Mouse (Mus musculus) MEL (cell line): Measurements from ENCODE around the gene Foxc2. TPM values are rescaled to one million over a fixed set of nuclear protein-coding genes. Genes with fewer than 3 reads are reported as not detected.

Source experiments
- DNase-seq: peaks from one replicate; pipeline ENCODE4 v3.0.0; 2011; ENCODE audit warnings: low read depth, low spot score
- H3K27ac ChIP-seq: 2 replicates; pipeline ENCODE4 v1.5.1; 2012; ENCODE audit warnings: low read depth, mild to moderate bottlenecking, control low read depth, low read length, moderate library complexity; ENCODE audit not compliant: control insufficient read depth
- H3K27me3 ChIP-seq, 2 experiments: fragments of 150-350 bp in 1 of 2; sonication (generic) in 1 of 2; 2 replicates each; pipeline ENCODE4 v1.6.1; 2012; ENCODE audit warnings: low read length in 2 of 2, mild to moderate bottlenecking in 2 of 2, improper control_type of control experiment in 1 of 2, moderate library complexity in 1 of 2; ENCODE audit not compliant: insufficient read depth in 2 of 2, control insufficient read depth in 1 of 2
- H3K36me3 ChIP-seq, 2 experiments: 2 replicates each; pipeline ENCODE4 v1.6.1; 2012 to 2014; ENCODE audit warnings: low read length in 2 of 2, improper control_type of control experiment in 1 of 2, inconsistent platforms in 1 of 2, mild to moderate bottlenecking in 1 of 2; ENCODE audit not compliant: insufficient read depth in 2 of 2, control insufficient read depth in 1 of 2
- H3K4me1 ChIP-seq, 2 experiments: fragments of 150-350 bp in 1 of 2; sonication (generic) in 1 of 2; 2 replicates each; pipeline ENCODE4 v1.6.1; 2012; ENCODE audit warnings: low read length in 2 of 2, improper control_type of control experiment in 1 of 2, mild to moderate bottlenecking in 1 of 2; ENCODE audit not compliant: insufficient read depth in 2 of 2, control insufficient read depth in 1 of 2
- H3K4me3 ChIP-seq, 2 experiments: fragments of 150-350 bp in 1 of 2; sonication (generic) in 1 of 2; 2 replicates each; pipeline ENCODE4 v1.5.1; 2012; ENCODE audit warnings: low read depth in 2 of 2, low read length in 2 of 2, mild to moderate bottlenecking in 2 of 2, moderate library complexity in 2 of 2, control low read depth in 1 of 2, improper control_type of control experiment in 1 of 2; ENCODE audit not compliant: control insufficient read depth in 1 of 2, insufficient read depth in 1 of 2
- H3K79me2 ChIP-seq: 2 replicates; pipeline ENCODE4 v1.6.1; 2012; ENCODE audit warnings: mild to moderate bottlenecking, low read length, moderate library complexity; ENCODE audit not compliant: control insufficient read depth, poor library complexity, insufficient read depth
- H3K9ac ChIP-seq: 2 replicates; pipeline ENCODE4 v1.6.1; 2012; ENCODE audit warnings: low read depth, mild to moderate bottlenecking, control low read depth, low read length, moderate library complexity; ENCODE audit not compliant: control insufficient read depth, poor library complexity, severe bottlenecking
- H3K9me3 ChIP-seq: fragments of 150-350 bp; sonication (generic); replicated peaks from 2 replicates; pipeline ENCODE4 v1.6.1; 2012; ENCODE audit warnings: mild to moderate bottlenecking, low read length, improper control_type of control experiment, moderate library complexity; ENCODE audit not compliant: insufficient read depth
- BHLHE40 ChIP-seq: IDR thresholded peaks from 2 replicates; pipeline ENCODE4 v1.6.1; 2012; ENCODE audit warnings: low read depth, mild to moderate bottlenecking, inconsistent platforms, low read length, improper control_type of control experiment, borderline replicate concordance
- CHD1 ChIP-seq: IDR thresholded peaks from 2 replicates; pipeline ENCODE4 v1.6.1; 2012; ENCODE audit warnings: low read depth, mild to moderate bottlenecking, inconsistent platforms, low read length, improper control_type of control experiment
- CTCF ChIP-seq, 3 experiments: IDR thresholded peaks in 2 of 3; conservative IDR thresholded peaks in 1 of 3; 2 replicates each; pipeline ENCODE4 v1.5.1; 2011 to 2012; ENCODE audit warnings: low read length in 3 of 3, low read depth in 2 of 3, mild to moderate bottlenecking in 2 of 3, improper control_type of control experiment in 1 of 3, inconsistent platforms in 1 of 3, mixed read lengths in 1 of 3, moderate library complexity in 1 of 3; ENCODE audit not compliant: control insufficient read depth in 1 of 3, insufficient read depth in 1 of 3, poor library complexity in 1 of 3, severe bottlenecking in 1 of 3
- E2F4 ChIP-seq: IDR thresholded peaks from 2 replicates; pipeline ENCODE4 v1.6.1; 2011; ENCODE audit warnings: low read depth, low read length, improper control_type of control experiment, borderline replicate concordance
- ELF1 ChIP-seq: IDR thresholded peaks from 2 replicates; pipeline ENCODE4 v1.6.1; 2014; ENCODE audit warnings: low read depth, mild to moderate bottlenecking, inconsistent platforms, low read length, improper control_type of control experiment, moderate library complexity
- EP300 ChIP-seq, 2 experiments: IDR thresholded peaks; 2 replicates each; pipeline ENCODE4 v1.6.1; 2011; ENCODE audit warnings: improper control_type of control experiment in 2 of 2, low read length in 2 of 2, low read depth in 1 of 2, mild to moderate bottlenecking in 1 of 2
- ETS1 ChIP-seq: IDR thresholded peaks from 2 replicates; pipeline ENCODE4 v1.6.1; 2012; ENCODE audit warnings: low read depth, mild to moderate bottlenecking, inconsistent platforms, low read length, improper control_type of control experiment, moderate library complexity
- GATA1 ChIP-seq: IDR thresholded peaks from 2 replicates; pipeline ENCODE4 v1.6.1; 2011; ENCODE audit warnings: low read depth, low read length, improper control_type of control experiment
- HCFC1 ChIP-seq: IDR thresholded peaks from 2 replicates; pipeline ENCODE4 v1.6.1; 2012; ENCODE audit warnings: low read depth, mild to moderate bottlenecking, inconsistent platforms, low read length, improper control_type of control experiment, moderate library complexity
- JUND ChIP-seq: IDR thresholded peaks from 2 replicates; pipeline ENCODE4 v1.6.1; 2011; ENCODE audit warnings: low read depth, mild to moderate bottlenecking, improper control_type of control experiment, low read length
- KAT2A ChIP-seq: conservative IDR thresholded peaks from 2 replicates; pipeline ENCODE4 v1.6.1; 2012; ENCODE audit warnings: low read depth, low read length, improper control_type of control experiment, inconsistent platforms
- MAFK ChIP-seq: IDR thresholded peaks from 2 replicates; pipeline ENCODE4 v1.6.1; 2011; ENCODE audit warnings: low read depth, mild to moderate bottlenecking, low read length, improper control_type of control experiment, borderline replicate concordance
- MAX ChIP-seq: IDR thresholded peaks from 2 replicates; pipeline ENCODE4 v1.6.1; 2011; ENCODE audit warnings: low read length, improper control_type of control experiment
- MAZ ChIP-seq: IDR thresholded peaks from 2 replicates; pipeline ENCODE4 v1.6.1; 2012; ENCODE audit warnings: low read depth, mild to moderate bottlenecking, inconsistent platforms, low read length, improper control_type of control experiment
- MEF2A ChIP-seq: IDR thresholded peaks from 2 replicates; pipeline ENCODE4 v1.6.1; 2014; ENCODE audit warnings: low read depth, mild to moderate bottlenecking, inconsistent platforms, low read length, improper control_type of control experiment; ENCODE audit not compliant: poor library complexity, insufficient replicate concordance, severe bottlenecking; ENCODE audit errors: extremely low read depth
- MXI1 ChIP-seq: IDR thresholded peaks from 2 replicates; pipeline ENCODE4 v1.6.1; 2011; ENCODE audit warnings: mild to moderate bottlenecking, low read depth, low read length, improper control_type of control experiment
- MYC ChIP-seq: IDR thresholded peaks from 2 replicates; pipeline ENCODE4 v1.6.1; 2011; ENCODE audit warnings: low read depth, mild to moderate bottlenecking, low read length, improper control_type of control experiment, moderate library complexity
- NELFE ChIP-seq: IDR thresholded peaks from 2 replicates; pipeline ENCODE4 v1.6.1; 2011; ENCODE audit warnings: low read depth, low read length, improper control_type of control experiment
- NRF1 ChIP-seq: IDR thresholded peaks from 2 replicates; pipeline ENCODE4 v1.6.1; 2014; ENCODE audit warnings: low read depth, mild to moderate bottlenecking, inconsistent platforms, low read length, improper control_type of control experiment, moderate library complexity; ENCODE audit not compliant: poor library complexity, insufficient read depth, severe bottlenecking
- POLR2A ChIP-seq, 2 experiments: IDR thresholded peaks; 2 replicates each; pipeline ENCODE4 v1.6.1; 2011 to 2012; ENCODE audit warnings: low read length in 2 of 2, mild to moderate bottlenecking in 2 of 2, control low read depth in 1 of 2, improper control_type of control experiment in 1 of 2, low read depth in 1 of 2, moderate library complexity in 1 of 2; ENCODE audit not compliant: control insufficient read depth in 1 of 2, insufficient read depth in 1 of 2, poor library complexity in 1 of 2
- POLR2AphosphoS2 ChIP-seq: IDR thresholded peaks from 2 replicates; pipeline ENCODE4 v1.6.1; 2011; ENCODE audit warnings: low read length, improper control_type of control experiment
- POLR2AphosphoS5 ChIP-seq: IDR thresholded peaks from 2 replicates; pipeline ENCODE4 v1.6.1; 2012; ENCODE audit warnings: low read depth, borderline replicate concordance, mild to moderate bottlenecking, inconsistent platforms, low read length, moderate library complexity, mixed read lengths
- RAD21 ChIP-seq: IDR thresholded peaks from 2 replicates; pipeline ENCODE4 v1.6.1; 2011; ENCODE audit warnings: mild to moderate bottlenecking, low read depth, low read length, improper control_type of control experiment
- RCOR1 ChIP-seq: IDR thresholded peaks from 2 replicates; pipeline ENCODE4 v1.6.1; 2012; ENCODE audit warnings: low read depth, mild to moderate bottlenecking, inconsistent platforms, low read length, improper control_type of control experiment
- SMC3 ChIP-seq: IDR thresholded peaks from 2 replicates; pipeline ENCODE4 v1.6.1; 2011; ENCODE audit warnings: low read depth, low read length, improper control_type of control experiment
- TAL1 ChIP-seq: IDR thresholded peaks from 2 replicates; pipeline ENCODE4 v1.6.1; 2012; ENCODE audit warnings: mild to moderate bottlenecking, inconsistent platforms, low read length, moderate library complexity, mixed read lengths
- TBP ChIP-seq: IDR thresholded peaks from 2 replicates; pipeline ENCODE4 v1.8.0; 2011; ENCODE audit warnings: low read depth, low read length, improper control_type of control experiment
- TCF12 ChIP-seq: IDR thresholded peaks from 2 replicates; pipeline ENCODE4 v1.6.1; 2014; ENCODE audit warnings: low read depth, mild to moderate bottlenecking, inconsistent platforms, low read length, improper control_type of control experiment, moderate library complexity
- UBTF ChIP-seq: IDR thresholded peaks from 2 replicates; pipeline ENCODE4 v1.6.1; 2012; ENCODE audit warnings: low read depth, mild to moderate bottlenecking, inconsistent platforms, low read length, improper control_type of control experiment, moderate library complexity, borderline replicate concordance; ENCODE audit not compliant: insufficient read depth
- USF2 ChIP-seq, 2 experiments: IDR thresholded peaks; 2 replicates each; pipeline ENCODE4 v1.6.1; 2011 to 2012; ENCODE audit warnings: improper control_type of control experiment in 2 of 2, low read length in 2 of 2, borderline replicate concordance in 1 of 2, inconsistent platforms in 1 of 2, low read depth in 1 of 2, mild to moderate bottlenecking in 1 of 2; ENCODE audit not compliant: insufficient read depth in 1 of 2
- ZC3H11A ChIP-seq: IDR thresholded peaks from 2 replicates; pipeline ENCODE4 v1.6.1; 2012; ENCODE audit warnings: low read depth, mild to moderate bottlenecking, inconsistent platforms, low read length, improper control_type of control experiment
- ZKSCAN1 ChIP-seq: IDR thresholded peaks from 2 replicates; pipeline ENCODE4 v1.6.1; 2012; ENCODE audit warnings: low read depth, mild to moderate bottlenecking, inconsistent platforms, low read length, improper control_type of control experiment, moderate library complexity
- ZMIZ1 ChIP-seq: IDR thresholded peaks from 2 replicates; pipeline ENCODE4 v1.6.1; 2012; ENCODE audit warnings: low read depth, mild to moderate bottlenecking, inconsistent platforms, low read length, improper control_type of control experiment, moderate library complexity
- polyA plus RNA-seq, 2 experiments: library from polyadenylated mRNA; stranded (reverse) in 1 of 2; unstranded in 1 of 2; fragments of >175 nt in 1 of 2; fragments of >200 nt in 1 of 2; gene quantifications; 2 replicates each; pipeline versions ENCODE4 v1.2.1 to v1.2.4; 2012; ENCODE audit warnings: low replicate concordance in 2 of 2, low read depth in 1 of 2; ENCODE audit not compliant: insufficient read length in 2 of 2, insufficient read depth in 1 of 2, missing spikeins in 1 of 2
- total RNA-seq: library from RNA; depleted of rRNA; stranded (reverse); fragments of 300-350 nt; gene quantifications from 2 replicates; pipeline ENCODE4 v1.2.3, GENCODE M21; 2012

Foxc2 gene
- total and polyA plus RNA-seq, 3 experiments, result 13.6 to 15.4 TPM; not detected in 1

- no peak for TF ChIP-seq MYC
These were observed 41.1 kb downstream of the Foxc2 start (continued) for GRCm38 (mm10) chr8:121156990-121157491.

- Histone ChIP-seq H3K9me3 (no peaks in the 10 kb centered on the region), H3K4me3 (peak overlapping the region; percentile 49 to 53), H3K27me3 (no peaks in the 10 kb centered on the region), H3K9ac (peak overlapping the region; percentile 84), H3K36me3 (peaks cover 0 to 37% of the 10 kb centered on the region in 2 experiments; a peak in 2 of 4 replicates), H3K79me2 (peaks cover 8% of the 10 kb centered on the region), H3K27ac (peak overlapping the region; percentile 98), H3K4me1 (peaks cover 9 to 63% of the 10 kb centered on the region in 2 experiments; a peak in 3 of 4 replicates)
- DNase-seq, result peak; percentile 88
- TF ChIP-seq EP300 (IDR thresholded peaks at IDR 0.05; ENCODE audit: low read depth in 1 of 2, low read length in 2 of 2) (peak; percentile 45 to 70), MAX (peak; percentile 95), BHLHE40 (peak; percentile 94), JUND (no peak), ELF1 (no peak), MEF2A (no peak), ZMIZ1 (peak; percentile 37; the same call in 1 of the 2 replicates), ZC3H11A (no peak), MAFK (peak; percentile 52; the same call in 1 of the 2 replicates), POLR2AphosphoS2 (0 out of 2 replicates have a peak, but pooled peaks have one; percentile 32), UBTF (peak; percentile 94; the same call in 1 of the 2 replicates), SMC3 (no peak), HCFC1 (0 out of 2 replicates have a peak, but pooled peaks have one; percentile 36), RAD21 (no peak), TAL1 (no peak; the same call in 1 of the 2 replicates), NELFE (peak; percentile 60), MAZ (no peak; the same call in 1 of the 2 replicates), TBP (peak; percentile 82), MXI1 (peak; percentile 93), CHD1 (no peak), CTCF (IDR thresholded peaks at IDR 0.05 in 2 of 3, conservative IDR thresholded peaks at IDR 0.05 in 1 of 3; ENCODE audit: control insufficient read depth in 1 of 3, insufficient read depth in 1 of 3, low read depth in 2 of 3, low read length in 3 of 3, poor library complexity in 1 of 3, severe bottlenecking in 1 of 3) (no peak), MYC (peak; percentile 94), TCF12 (peak; percentile 11; the same call in 1 of the 2 replicates), USF2 (IDR thresholded peaks at IDR 0.05; ENCODE audit: borderline replicate concordance in 1 of 2, insufficient read depth in 1 of 2, low read depth in 1 of 2, low read length in 2 of 2) (no peak), ZKSCAN1 (no peak), KAT2A (no peak), NRF1 (0 out of 2 replicates have a peak, but pooled peaks have one; percentile 13), GATA1 (peak; percentile 57), E2F4 (peak; percentile 42; the same call in 1 of the 2 replicates), POLR2A (IDR thresholded peaks at IDR 0.05; ENCODE audit: control insufficient read depth in 1 of 2, insufficient read depth in 1 of 2, low read depth in 1 of 2, low read length in 2 of 2, poor library complexity in 1 of 2) (peak; percentile 68 to 74; a peak in 3 of 4 replicates), ETS1 (peak; percentile 82), RCOR1 (peak; percentile 57; the same call in 1 of the 2 replicates), POLR2AphosphoS5 (no peak)
These were observed 42.8 kb downstream of the Foxc2 start for GRCm38 (mm10) chr8:121158812-121159211.
